Mouse (Mus musculus) lung, postnatal 0 days (tissue): ENCODE results near the gene Fut7.

Experiments
- CTCF ChIP-seq: IDR thresholded peaks from 2 replicates; pipeline ENCODE4 v1.5.1; 2016; ENCODE audit warnings: antibody characterized with exemption, mild to moderate bottlenecking
- EP300 ChIP-seq: IDR thresholded peaks from 2 replicates; pipeline ENCODE4 v1.6.1; 2016; ENCODE audit warnings: antibody characterized with exemption, mild to moderate bottlenecking, control low read depth

GRCm38 (mm10) chr2:25373431-25373830 is 49.6 kb upstream of the Fut7 start:
- TF ChIP-seq CTCF (no peak), EP300 (no peak)
